ENCODE assay signal across 8 mouse cellular contexts in the genomic region with DNA sequence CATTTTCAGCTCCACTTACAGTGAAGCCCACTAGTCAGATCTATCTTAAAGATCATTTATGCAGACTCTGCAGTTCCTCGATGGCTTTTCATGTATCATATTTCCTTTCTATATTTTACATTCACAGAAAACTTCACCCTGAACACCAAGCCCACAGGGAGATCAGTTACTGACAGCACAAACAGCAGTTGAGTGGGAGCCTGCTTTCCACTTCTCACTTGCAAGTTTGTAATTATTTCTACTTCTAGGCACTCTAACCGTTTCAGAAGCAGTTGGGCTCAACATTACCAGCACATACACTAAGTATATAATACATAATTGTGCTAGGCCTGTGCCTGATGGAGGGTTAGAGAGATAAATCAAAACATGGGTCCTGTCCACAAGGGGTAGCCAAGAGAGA.
"Had no signal": no experiment of that assay in that cellular context is flagged by ENCODE, and none has a peak within 500 bp of the region (broad histone marks: within the 10 kb centered on the region; RNA-seq: fewer than 3 reads in every experiment).

No protein-coding gene starts in this region.

- DNase-seq: kidney, adult 2 months; kidney, postnatal 25 days; liver; lung, adult 18-20 months; lung, postnatal 10 days; lung, postnatal 36 days; spleen, adult 18-20 months; thymus, postnatal 25 days had no signal
